Mouse (Mus musculus) inflammation-experienced regulatory T-cells, adult 6 months (primary cell): ENCODE measurements around the gene Brwd1. TPM values are rescaled to one million over a fixed set of nuclear protein-coding genes. Genes with fewer than 3 reads are reported as not detected.
"Not testable (repeated sequence)": the region's sequence is repeated elsewhere in the genome, so short reads cannot be mapped to it uniquely, and the experiment has no call there.

Experiments used
- ATAC-seq: one replicate; pipeline ENCODE4 v1.8.0; 2017
- polyA plus RNA-seq, 3 experiments: library from polyadenylated mRNA; unstranded; fragments of 100-300 nt; shearing (Covaris generic); gene quantifications; one replicate each; pipeline ENCODE4 v1.2.1; 2017

Gene Brwd1
- polyA plus RNA-seq, result 10 to 100 TPM; 26.9 to 55.5 (median 47.3) TPM

GRCm38 (mm10) chr16:96082301-96083178 is at the start of gene Brwd1:
Gene Brwd1 (minus strand): TSS chr16:96082526.
- ATAC-seq, result peak; percentile 74

DNA sequence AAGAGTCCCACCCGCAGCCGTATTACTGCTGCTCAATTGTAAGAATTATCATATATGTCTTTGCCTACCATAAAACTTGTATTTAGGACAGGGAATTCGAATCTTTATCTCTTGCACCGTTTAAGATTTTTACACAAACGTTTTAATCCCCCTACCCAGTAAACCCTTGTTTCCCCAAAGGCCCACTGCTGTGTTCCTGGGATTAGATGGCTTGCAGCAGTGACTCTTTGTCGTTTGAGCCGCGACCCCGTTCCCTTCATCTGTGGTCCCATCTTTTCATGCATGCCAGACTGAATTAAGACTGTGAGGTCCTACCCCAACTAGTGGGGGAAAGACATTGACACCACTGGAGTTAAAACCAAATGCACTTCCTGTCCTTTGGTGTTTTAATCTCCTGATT is 46.1 kb upstream of the Brwd1 start:
- ATAC-seq, result no peak

GRCm38 (mm10) chr16:96127657-96128344 is 45.5 kb upstream of the Brwd1 start, which contains the start of gene Hmgn1:
Gene Hmgn1 (minus strand): TSS chr16:96127729.
- ATAC-seq, result peak; percentile 76

DNA sequence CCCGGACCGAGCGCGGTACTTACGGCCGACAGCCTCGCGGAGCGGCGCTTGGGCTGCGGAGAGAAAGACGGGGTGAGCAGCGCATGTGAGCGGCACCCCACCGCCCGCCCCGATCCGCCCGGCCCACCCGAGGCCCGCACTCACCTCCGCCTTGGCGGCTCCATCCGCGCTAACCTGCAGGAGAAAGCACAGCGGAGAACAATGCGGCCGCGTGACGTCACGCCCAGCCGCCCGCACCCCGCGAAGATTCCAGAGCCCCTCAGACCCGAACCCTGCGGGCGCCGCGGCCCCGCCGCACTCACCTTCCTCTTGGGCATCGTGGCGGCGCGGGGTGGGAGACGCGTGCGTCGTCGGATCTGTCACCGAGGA is 44.9 kb upstream of the Brwd1 start:
- peak; percentile 53 for ATAC-seq

- ATAC-seq, result no peak
Measured at GRCm38 (mm10) chr16:96126684-96127171, 44.4 kb upstream of the Brwd1 start.

DNA sequence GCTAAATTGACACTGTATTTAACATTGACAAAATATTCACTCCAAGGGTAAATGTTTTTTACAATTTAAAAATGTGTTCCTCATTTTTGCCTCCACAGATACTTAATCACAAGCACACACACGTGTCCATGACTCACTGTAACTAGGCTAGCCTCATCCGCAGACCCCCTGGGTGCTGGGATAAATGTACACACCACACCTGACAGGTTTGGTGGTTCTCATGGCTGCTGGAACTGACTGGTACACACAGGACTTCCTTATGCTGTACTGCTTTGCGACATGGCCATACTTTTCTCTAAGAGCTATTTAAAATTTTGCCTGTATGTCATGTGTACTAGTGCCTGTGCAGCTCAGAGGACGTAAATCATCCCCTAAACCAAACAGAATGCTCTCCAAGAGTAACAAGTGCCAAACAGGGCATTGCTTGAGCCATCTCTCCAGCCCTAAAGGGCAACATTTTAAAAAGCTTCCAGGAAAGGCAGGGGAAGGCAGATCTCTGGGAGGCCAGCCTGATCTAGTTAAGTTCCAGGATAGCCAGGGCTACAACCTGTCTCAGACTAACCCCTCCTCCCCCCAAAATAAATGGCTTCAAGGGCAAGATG is 37.8 kb upstream of the Brwd1 start:
- no peak for ATAC-seq

DNA sequence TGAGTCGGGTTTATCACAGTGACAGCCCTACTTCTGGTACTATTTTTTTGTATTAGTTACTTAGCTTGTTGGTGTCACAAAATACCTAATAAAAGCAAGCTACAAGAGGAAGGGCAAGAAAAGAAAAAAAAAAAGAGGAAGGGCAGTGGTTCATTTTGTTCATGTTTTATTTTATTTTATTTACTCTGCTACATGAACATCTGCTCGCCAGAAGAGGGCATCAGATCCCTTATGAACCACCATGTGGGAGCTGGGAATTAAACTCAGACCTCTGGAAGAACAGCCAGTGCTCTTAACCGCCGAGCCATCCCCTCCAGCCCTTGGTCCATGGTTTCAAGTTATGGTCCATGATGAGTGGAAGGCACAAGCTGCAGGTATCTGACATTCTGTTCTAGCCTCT is 32.4 kb upstream of the Brwd1 start:
- no peak for ATAC-seq

- ATAC-seq, result no peak
Measured at GRCm38 (mm10) chr16:96112769-96113168, 30.4 kb upstream of the Brwd1 start.

DNA sequence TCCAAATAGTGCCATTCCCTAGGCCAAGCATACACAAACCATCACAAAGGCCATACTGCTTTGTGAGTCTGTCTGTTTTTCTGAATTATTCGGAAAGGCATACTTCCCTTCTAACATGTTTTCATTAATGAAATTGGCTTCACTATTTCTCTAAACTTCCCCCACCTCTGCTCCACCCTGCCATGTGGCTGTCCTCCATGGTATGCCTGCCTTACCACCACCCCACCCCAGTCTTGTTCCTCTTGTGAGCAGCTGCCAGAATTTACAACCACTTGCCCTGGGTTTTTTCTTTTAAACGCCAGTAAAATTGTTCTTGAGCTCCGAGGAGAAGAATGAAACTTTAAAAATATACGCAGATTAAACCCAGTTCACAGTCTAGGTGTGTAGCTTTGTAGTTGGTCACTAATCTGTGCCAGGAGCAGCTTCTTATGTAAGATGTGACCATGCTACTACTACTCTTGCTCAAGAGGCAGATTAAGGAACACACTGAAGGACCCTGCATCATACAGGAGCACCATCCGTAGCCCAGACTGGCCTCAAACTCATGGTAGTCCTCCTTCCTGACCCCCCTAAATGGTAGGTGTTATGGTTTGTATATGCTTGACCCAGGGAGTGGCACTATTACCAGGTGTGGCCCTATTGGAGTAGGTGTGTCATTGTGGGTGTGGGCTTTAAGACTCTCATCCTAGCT is 28.5 kb upstream of the Brwd1 start:
- ATAC-seq, result no peak

DNA sequence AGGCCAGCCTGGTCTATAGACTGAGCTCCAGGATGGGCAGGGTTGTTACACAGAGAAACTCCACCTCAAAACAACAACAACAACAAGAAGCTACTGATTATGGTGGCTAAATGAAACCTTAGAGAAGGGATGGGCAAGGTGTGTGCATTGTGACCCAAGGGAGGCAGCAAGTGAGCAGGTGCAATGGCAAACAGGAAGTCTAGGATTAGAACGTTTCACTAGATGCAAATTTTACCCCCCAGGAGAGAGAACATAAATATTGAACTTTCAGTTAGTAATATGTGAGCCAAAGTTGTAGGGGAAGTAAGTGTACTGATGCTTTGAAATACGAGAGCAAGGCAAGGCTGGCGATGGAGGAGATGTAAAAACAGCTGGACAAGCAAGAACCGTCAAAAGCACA is 27.3 kb upstream of the Brwd1 start:
- ATAC-seq, result no peak

DNA sequence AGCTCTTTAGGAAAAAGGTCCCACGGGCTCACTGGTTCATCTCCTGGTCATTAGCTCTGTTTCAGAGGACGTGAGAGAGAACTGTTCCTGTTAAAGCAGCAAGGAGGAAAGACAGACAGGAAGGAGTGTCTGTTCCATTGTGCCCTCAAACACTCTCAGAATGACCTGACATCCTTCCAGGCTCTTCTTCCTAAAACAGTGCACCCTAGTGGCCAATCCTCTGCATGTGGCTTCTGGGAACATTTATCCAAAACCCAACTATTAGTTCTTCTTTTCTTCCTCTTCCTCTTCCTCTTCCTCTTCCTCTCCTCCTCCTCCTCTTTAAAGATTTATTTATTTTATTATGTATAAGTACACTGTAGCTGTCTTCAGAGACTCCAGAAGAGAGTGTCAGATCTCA is 20.7 kb upstream of the Brwd1 start:
- no peak for ATAC-seq

DNA sequence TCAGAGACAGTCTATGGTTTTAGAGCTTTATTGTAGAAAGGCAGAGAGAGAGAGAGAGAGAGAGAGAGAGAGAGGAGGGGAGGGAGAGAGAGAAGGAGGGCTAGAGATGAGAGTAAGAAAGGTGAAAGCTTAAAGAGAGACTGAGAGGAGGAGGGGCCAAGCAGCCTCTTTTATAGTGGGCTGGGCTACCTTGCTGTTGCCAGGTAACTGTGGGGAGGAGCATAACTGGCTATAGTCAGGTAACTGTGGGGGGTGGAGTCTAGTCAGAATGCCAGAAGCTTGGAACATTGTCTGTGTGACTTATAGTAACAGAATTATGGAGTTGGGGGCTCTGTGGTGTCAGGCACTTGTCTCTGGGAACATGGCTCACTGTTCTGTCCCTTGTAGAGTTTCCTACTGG is 15.5 kb upstream of the Brwd1 start:
- not testable (repeated sequence) for ATAC-seq

GRCm38 (mm10) chr16:96095966-96096365 is 13.6 kb upstream of the Brwd1 start:
- no peak for ATAC-seq

DNA sequence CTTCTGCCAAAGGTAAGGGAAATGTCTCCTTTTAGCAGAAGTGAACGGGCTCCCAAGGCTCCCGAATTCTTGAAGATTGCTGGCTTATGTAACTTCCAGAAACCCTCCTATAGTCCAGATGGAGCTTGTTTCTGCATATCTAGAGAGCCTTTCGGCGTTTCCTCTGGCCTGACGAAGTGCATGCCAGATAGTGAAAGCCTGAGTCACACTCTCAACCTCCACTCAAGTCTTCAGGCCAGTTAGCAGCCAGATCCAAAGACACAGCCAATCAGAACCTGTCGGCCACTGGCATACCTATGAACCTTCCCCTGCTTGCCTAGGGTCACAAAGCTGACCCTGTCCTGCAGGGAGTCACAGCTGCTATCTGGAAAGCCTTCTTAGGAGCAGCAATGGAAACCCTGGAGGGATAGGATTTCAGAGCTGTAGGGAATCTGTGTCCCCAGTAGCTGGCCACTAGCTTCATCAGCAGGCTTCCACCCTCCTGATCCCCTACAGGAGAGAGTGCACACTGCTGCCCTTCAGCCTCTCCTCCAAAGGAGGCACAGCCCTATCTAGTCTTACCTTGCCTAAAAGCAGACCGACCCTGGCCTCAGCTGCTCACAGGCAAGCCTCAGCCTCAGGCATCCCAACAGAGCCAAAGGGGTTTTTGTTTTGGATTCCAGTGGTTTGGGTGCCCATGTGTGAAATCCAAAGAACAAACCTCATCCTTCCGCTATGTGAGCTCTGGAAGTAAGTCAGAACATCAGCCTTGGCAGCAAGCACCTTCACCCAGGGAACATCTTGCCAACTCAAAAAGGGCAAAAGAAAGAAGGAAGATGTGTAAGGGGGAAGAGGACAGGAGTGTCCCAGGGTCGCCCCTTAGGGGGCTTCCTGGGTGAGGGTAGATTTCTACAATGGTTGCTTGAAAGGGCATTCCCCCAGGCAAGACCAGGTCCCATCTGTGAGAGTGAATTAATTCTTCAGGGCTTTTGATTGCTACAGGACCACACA is 9.5 kb upstream of the Brwd1 start:
- no peak for ATAC-seq

DNA sequence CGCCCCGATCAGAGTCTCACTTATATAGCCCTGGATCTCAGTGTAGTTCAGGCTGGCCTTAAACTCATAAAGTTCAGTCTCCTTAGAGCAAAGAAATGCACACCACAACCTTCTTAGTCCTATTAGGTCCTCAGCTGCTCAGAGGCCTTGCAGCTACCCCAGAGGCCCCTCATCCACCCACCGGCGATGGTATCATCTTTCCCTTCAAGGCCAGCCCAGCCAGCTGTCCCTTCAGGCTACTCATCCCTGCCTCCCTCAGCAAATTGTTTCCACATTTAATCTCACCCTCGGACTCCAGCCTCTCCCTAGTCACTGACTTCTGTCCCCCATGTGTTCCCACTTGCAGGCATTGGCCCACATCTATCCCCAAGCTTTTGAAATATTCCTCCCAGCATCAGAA is 5.8 kb upstream of the Brwd1 start:
- no peak for ATAC-seq

GRCm38 (mm10) chr16:96087436-96087835 is 5.1 kb upstream of the Brwd1 start:
- ATAC-seq, result no peak

DNA sequence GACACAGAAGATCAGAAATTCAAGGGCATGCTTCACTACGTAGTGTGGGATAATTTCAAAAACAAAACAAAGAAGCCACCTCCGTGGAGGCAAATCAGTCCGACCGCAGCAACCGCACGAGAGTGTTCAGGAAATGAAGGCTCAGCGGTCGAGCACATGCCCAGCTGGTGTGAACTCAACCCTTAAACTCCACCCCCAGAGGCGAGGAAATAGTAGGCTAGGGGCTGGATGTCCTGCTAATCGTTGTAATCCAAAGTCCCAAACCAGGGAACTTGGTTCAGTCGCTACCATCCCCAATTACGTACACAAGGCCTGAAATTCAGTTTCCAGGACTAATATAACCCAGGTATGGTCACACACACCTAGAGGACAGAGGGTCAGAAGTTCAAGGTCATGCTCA is 4.7 kb upstream of the Brwd1 start:
- ATAC-seq, result no peak

DNA sequence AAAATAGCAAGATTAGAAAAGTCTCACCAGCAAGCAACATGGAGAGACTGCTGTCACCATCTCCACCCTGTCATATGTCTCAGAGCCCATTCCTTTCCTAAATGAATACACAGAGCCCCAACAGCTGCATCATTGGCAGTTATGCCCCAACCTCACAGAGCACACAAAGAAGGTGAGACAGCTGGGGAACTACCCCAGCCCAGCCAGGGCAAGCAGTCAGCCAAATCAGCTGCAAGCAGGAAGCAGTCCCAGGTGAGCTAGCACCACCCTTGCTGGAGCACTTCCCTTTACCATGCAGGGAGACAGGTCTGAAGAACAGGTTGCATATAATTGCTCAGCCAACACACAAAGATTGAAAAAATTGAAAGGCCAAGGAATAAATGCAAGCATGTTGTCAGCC is 3.3 kb upstream of the Brwd1 start:
- ATAC-seq, result no peak

- no peak for ATAC-seq
Measured at GRCm38 (mm10) chr16:96083179-96083646, 887 bp upstream of the Brwd1 start.

DNA sequence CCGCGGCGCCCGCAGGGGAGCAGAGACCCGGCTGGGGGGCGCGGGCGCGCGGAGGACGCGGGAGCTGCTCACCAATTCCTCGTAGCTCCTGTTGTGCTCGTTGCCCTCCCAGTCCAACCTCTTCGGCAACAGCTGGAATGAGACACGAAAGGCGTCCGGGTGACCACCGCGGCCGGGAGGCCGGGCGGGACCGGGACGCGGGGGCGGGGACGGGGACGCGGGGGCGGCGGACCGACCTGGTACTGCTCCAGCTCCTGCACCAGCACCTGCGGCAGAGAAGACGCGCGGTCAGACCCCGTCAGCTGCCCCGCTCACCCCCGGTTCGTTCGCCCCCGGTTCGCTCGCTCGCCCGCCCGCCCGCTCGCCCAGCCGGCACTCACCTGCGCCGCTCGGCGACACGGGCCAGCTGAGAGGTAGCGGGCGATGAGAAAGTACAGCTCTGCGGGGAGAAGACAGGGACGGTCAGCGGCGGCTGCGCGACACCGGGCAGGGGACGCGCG is 534 bp downstream of the Brwd1 start:
- ATAC-seq, result no peak

DNA sequence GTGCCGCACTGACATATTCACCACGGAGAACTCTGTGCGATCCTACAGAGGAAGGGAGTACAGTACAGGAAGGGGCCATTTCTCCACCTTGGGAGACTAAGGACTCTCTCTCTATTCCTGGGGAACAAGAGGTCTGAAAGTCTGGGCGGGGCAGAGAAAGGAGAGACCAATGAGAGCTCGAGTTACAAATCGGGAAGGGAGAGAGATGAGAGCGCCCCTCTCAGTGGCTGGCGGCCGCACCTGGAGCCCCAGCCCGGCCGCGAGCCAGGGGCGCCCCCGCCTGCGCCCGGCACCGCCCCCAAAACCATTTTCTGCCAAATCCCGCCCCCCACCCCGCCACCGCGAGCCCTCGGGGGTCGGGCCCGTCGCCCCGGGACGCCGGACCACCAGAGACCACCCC is 995 bp downstream of the Brwd1 start:
- ATAC-seq, result peak; percentile 82
